10 mouse cellular contexts compared by ENCODE assay signal in the genomic region with DNA sequence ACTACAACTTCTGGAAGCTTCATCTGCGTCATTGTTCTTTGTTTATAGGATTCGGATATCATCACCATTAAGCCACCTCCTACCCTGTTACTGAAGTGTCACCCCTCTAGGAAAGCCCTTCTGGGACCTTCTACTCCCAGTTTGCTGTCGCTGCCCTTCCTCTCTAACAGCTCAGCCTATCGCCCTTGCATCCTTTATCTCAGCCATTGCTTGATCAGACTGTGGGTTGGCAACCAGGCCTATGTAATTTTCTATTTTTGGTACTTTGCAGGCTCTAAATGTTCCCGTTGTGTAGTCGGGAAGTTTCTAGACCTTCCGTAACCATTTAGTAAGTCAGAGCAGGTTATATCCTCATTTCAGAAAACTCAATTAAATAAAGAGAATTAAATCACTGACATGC. TPM values are rescaled to one million over a fixed set of nuclear protein-coding genes. Genes with fewer than 3 reads are reported as not detected.
DNase-seq lines count a peak whose midpoint lies in the region; ATAC-seq and TF ChIP-seq lines count a peak whose summit lies in the region.
"Had no signal": no experiment of that assay in that cellular context is flagged by ENCODE, and none has a peak within 500 bp of the region (broad histone marks: within the 10 kb centered on the region; RNA-seq: fewer than 3 reads in every experiment).

No protein-coding gene starts in this region.

- no peak for DNase-seq in heart, embryonic 10.5 days (ENCODE audit: low spot score)
- no peak for DNase-seq in testis, postnatal 14 days (ENCODE audit: low spot score)
- DNase-seq in urinary bladder, postnatal 36 days (ENCODE audit: low spot score in 2 of 2): no peak
- no peak for DNase-seq in cerebellum, postnatal 14 days
- DNase-seq in thymus, postnatal 4 days: no peak

- H3K36me3 ChIP-seq in heart, embryonic 16.5 days (ENCODE audit: control insufficient read depth, insufficient read depth): no peaks in the 10 kb centered on the region
- H3K36me3 ChIP-seq in heart, embryonic 10.5 days: no peaks in the 10 kb centered on the region
- no peaks in the 10 kb centered on the region for H3K36me3 ChIP-seq in testis, adult 2 months (ENCODE audit: control insufficient read depth, insufficient read depth, low read length)
- no peaks in the 10 kb centered on the region for H3K36me3 ChIP-seq in limb, embryonic 13.5 days

- TF ChIP-seq CTCF in testis, adult 2 months (IDR thresholded peaks at IDR 0.05; ENCODE audit: control insufficient read depth, insufficient read depth, insufficient replicate concordance, low read depth, low read length): no peak

- no peaks in the 10 kb centered on the region for H3K9me3 ChIP-seq in heart, embryonic 16.5 days (replicated peaks; ENCODE audit: control insufficient read depth, low read length)
- no peaks in the 10 kb centered on the region for H3K9me3 ChIP-seq in heart, embryonic 10.5 days
- H3K9me3 ChIP-seq in limb, embryonic 13.5 days: no peaks in the 10 kb centered on the region

- H3K9ac ChIP-seq in heart, embryonic 16.5 days (ENCODE audit: low read length): no peak overlapping the region
- H3K9ac ChIP-seq in limb, embryonic 13.5 days: no peak overlapping the region

- H3K4me3 ChIP-seq in heart, embryonic 16.5 days (ENCODE audit: low read length): no peak overlapping the region
- H3K4me3 ChIP-seq in heart, embryonic 10.5 days: no peak overlapping the region
- peak overlapping the region; percentile 78 for H3K4me3 ChIP-seq in testis, adult 2 months (ENCODE audit: control insufficient read depth, low read depth, low read length)
- H3K4me3 ChIP-seq in limb, embryonic 13.5 days: no peak overlapping the region

- H3K4me1 ChIP-seq in heart, embryonic 16.5 days (ENCODE audit: control insufficient read depth, insufficient read depth, low read length): peaks cover 2% of the 10 kb centered on the region; the same call in 1 of the 2 replicates
- H3K4me1 ChIP-seq in heart, embryonic 10.5 days: peaks cover 6% of the 10 kb centered on the region; the same call in 1 of the 2 replicates
- H3K4me1 ChIP-seq in testis, adult 2 months (ENCODE audit: control insufficient read depth, insufficient read depth, low read length): peaks cover 4% of the 10 kb centered on the region
- no peaks in the 10 kb centered on the region for H3K4me1 ChIP-seq in limb, embryonic 13.5 days

- no peak for TF ChIP-seq POLR2A in testis, adult 2 months (IDR thresholded peaks at IDR 0.05; ENCODE audit: control insufficient read depth, low read depth, low read length)

- H3K27ac ChIP-seq in heart, embryonic 16.5 days (ENCODE audit: low read length): no peak overlapping the region
- no peak overlapping the region for H3K27ac ChIP-seq in heart, embryonic 10.5 days
- no peak overlapping the region; the same call in 1 of the 2 replicates for H3K27ac ChIP-seq in testis, adult 2 months (ENCODE audit: control insufficient read depth, insufficient read depth, low read depth, low read length)
- H3K27ac ChIP-seq in limb, embryonic 13.5 days: no peak overlapping the region

- H3K27me3 ChIP-seq in heart, embryonic 16.5 days (ENCODE audit: control insufficient read depth, insufficient read depth, low read length): no peaks in the 10 kb centered on the region
- no peaks in the 10 kb centered on the region for H3K27me3 ChIP-seq in heart, embryonic 10.5 days (ENCODE audit: insufficient read depth, poor library complexity, severe bottlenecking)
- no peaks in the 10 kb centered on the region for H3K27me3 ChIP-seq in testis, adult 2 months (ENCODE audit: control insufficient read depth, insufficient read depth, low read length)
- H3K27me3 ChIP-seq in limb, embryonic 13.5 days: no peaks in the 10 kb centered on the region

- ATAC-seq in heart, embryonic 16.5 days (replicated peaks; ENCODE audit: extremely low read depth, insufficient read depth, low FRiP score): no peak
- no peak for ATAC-seq in limb, embryonic 13.5 days (ENCODE audit: low FRiP score, low read depth)
- ATAC-seq: activated CD4-positive, CD25-positive, alpha-beta regulatory T cell, adult 4 months had no signal

- 60% methylated on average over 7 of the region's 7 CpGs for WGBS in heart, embryonic 16.5 days
- whole genome bisulfite sequencing in heart, embryonic 10.5 days: 75% methylated on average over 7 of the region's 7 CpGs
- 93% methylated on average over 7 of the region's 7 CpGs for WGBS in limb, embryonic 13.5 days

- H3K4me2 ChIP-seq in heart, embryonic 16.5 days (ENCODE audit: low read depth, low read length): peak overlapping the region; percentile 19; the same call in 1 of the 2 replicates
- H3K4me2 ChIP-seq in limb, embryonic 13.5 days (replicated peaks): peak overlapping the region; percentile 79

RNA-seq across cellular contexts. Expression of a gene that starts 0.7 kb away (rescaled TPM):
- polyA plus RNA-seq in heart, embryonic 16.5 days (2015; fragmentation: Nextera tagmentation; extraction: Ambion mirVana): 3.8 and 4.6 TPM in 2 replicates
- 2.0 and 2.8 TPM in 2 replicates for polyA plus RNA-seq in heart, embryonic 10.5 days (2016; fragmentation: Nextera tagmentation; extraction: Ambion mirVana)
- 22.4 and 28.8 TPM in 2 replicates for polyA plus RNA-seq in testis, adult 2 months (2012; rRNA removed)
- polyA plus RNA-seq in limb, embryonic 13.5 days (2015; fragmentation: Nextera tagmentation; extraction: Ambion mirVana): 2.3 and 3.1 TPM in 2 replicates
- polyA plus RNA-seq: activated CD4-positive, CD25-positive, alpha-beta regulatory T cell, adult 4 months had no signal

RNA-seq across cellular contexts. Expression of a gene that starts 11.9 kb away (rescaled TPM):
- 11.4 and 13.4 TPM in 2 replicates for polyA plus RNA-seq in heart, embryonic 16.5 days (2015; fragmentation: Nextera tagmentation; extraction: Ambion mirVana)
- polyA plus RNA-seq in heart, embryonic 10.5 days (2016; fragmentation: Nextera tagmentation; extraction: Ambion mirVana): 13.6 and 15.3 TPM in 2 replicates
- 4.4 and 6.1 TPM in 2 replicates for polyA plus RNA-seq in testis, adult 2 months (2012; rRNA removed)
- polyA plus RNA-seq in limb, embryonic 13.5 days (2015; fragmentation: Nextera tagmentation; extraction: Ambion mirVana): 17.1 and 17.3 TPM in 2 replicates

RNA-seq across cellular contexts. Expression of a gene that starts 15.9 kb away (rescaled TPM):
- polyA plus RNA-seq in heart, embryonic 16.5 days (2015; fragmentation: Nextera tagmentation; extraction: Ambion mirVana): 0.20 and 0.31 TPM in 2 replicates
- polyA plus RNA-seq in heart, embryonic 10.5 days (2016; fragmentation: Nextera tagmentation; extraction: Ambion mirVana): 0.15 TPM in 1 of 2 replicates, not detected in the other
- 52.4 and 66.8 TPM in 2 replicates for polyA plus RNA-seq in testis, adult 2 months (2012; rRNA removed)
- 0.15 and 0.22 TPM in 2 replicates for polyA plus RNA-seq in limb, embryonic 13.5 days (2015; fragmentation: Nextera tagmentation; extraction: Ambion mirVana)
- polyA plus RNA-seq: lung, embryonic 14.5 days had no signal

Comparison
In these comparisons a context has a peak if more than half of its experiments do, and no peak if none do; other contexts are left out.
1. RNA of a gene that starts 15.9 kb away (polyA plus RNA-seq): 52.4 to 66.8 TPM in testis, adult 2 months; 0.20 to 0.31 TPM in heart, embryonic 16.5 days, 0.15 to 0.22 TPM in limb, embryonic 13.5 days and 0.15 TPM in heart, embryonic 10.5 days; every median in the first group is over 10 times any median in the second.